Mouse (Mus musculus) c-Kit-negative CD71-positive TER-119-positive erythroid progenitor cells, embryonic 14.5 days (primary cell): Measurements from ENCODE around the gene Gm28048.

Experiments used
- DNase-seq: peaks from one replicate; pipeline ENCODE4 v3.0.0-alpha.2; 2013; ENCODE audit warnings: low read depth, low spot score

The Gm28048 gene

DNA sequence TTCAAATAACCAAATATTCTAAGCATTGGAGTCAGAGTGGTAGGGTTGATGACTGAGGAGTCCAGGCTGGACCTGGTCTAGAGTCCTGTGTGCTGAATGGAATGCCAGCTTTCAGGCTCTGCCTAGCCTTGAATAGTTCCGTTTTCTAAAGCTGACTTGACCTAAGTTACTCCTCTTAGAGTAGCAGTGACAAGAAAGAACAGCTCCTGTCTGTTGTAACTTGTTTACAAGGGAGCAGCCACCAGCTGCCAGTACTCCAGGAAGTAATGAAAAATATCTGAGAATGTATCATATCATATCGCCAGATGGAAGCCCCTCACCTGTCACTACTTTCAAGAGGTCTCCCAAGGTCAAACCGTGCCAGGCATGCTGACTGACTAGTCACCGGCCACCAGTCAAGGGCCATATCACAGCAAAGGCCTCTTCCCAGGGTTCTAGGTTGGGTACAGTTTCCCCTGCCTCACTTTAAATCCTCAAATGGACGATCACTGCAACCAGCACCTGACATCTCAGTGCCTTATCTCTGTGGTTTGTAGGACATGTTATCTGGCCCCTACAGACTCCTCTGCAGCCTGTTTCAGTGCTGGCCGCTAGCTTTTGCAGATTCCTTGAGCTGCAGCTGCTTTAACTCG lies 172.3 kb downstream of the Gm28048 start:
- no peak for DNase-seq

DNA sequence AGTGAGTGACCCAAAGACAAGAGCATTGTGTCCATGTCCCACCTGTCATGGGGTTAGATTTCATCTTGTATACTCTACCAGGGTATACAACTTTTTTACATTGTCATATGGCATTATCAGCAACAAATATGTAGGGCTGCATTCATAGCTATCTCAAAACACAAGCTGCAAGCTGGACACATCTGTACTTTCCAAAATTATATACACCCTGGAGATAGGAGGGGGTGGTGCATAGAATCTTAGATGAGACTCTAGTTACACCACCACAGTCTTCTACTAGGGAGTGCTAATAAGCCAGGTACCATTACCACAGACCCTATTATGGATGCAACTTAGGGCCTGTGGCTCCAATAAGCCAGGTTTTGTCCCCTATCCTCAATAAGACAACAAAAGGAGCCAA lies 173.8 kb downstream of the Gm28048 start:
- no peak for DNase-seq

DNA sequence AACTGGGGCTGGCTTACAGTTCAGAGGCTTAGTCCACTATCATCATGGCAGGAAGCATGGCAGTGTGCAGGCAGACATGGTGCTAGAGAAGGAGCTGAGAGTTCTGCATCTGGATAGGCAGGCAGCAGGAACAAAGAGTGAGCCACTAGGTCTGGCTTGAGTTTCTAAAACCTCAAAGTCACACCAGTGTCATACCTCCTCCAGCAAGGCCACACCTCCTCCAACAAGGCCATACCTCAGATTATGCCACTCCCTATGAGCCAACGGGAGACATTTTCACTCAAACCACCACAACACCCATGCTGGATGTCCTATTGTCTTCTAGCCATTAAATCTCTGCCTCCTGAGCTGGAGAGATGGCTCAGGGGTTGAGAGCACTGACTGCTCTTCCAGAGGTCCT lies 176.7 kb downstream of the Gm28048 start:
- no peak for DNase-seq

DNA sequence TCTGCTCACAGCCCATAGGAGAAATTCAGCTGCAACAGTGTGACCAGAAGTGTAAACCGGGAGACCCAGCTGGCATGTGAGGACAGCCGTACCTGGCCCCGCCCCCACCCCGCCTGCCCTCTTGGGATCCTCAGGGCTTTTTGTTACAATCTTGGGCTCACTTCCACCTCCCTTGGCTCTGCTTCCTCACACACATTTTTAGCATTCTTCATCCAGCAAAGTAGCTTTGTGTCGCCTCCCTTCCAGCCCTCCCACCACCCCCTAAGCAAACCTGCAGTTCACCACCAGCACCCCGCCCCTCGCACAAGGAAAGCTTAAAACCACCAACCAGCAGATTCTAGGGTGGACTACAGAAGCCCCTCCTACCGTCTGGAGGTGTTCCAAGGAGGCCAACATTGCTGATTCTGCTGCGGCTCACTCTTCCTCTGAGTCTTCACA lies 181.9 kb downstream of the Gm28048 start:
- DNase-seq, result no peak

DNA sequence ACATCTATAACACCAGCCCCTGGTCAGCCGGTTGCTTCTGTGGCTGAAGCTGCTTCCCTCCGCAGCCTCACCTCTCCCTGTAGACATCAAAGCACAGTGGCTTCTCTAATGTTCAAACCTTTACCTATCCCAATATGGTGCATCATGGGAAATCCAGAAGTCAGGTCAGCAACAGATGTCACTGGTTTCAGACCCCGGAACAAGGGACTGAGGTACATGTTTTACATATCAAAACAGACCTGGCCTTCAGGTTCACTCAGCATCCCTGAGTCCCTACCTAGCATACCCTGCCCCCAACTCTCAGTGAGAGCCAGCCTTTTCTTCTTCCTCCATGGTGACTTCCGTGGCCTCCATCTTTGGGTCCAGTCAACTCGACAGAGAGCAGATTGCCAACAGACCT lies 183.0 kb downstream of the Gm28048 start:
- DNase-seq, result no peak

DNA sequence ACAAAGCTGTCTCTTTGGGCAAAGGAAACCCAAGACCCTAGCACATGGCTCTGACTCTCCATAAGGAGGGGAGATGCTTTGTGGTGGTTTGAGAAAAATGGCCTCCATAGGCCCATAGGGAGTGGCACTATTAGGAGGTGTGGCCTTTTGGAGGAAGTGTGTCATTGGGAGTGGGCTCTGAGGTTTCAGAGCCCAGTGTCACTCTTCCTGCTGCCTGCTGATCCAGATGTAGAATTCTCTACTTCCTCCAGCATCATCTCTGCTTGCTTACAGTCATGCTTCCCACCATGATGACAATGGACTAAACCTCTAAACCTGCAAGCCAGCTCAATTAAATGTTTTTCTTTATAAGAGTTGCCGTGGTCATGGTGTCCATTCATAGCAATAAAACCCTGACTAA lies 187.2 kb downstream of the Gm28048 start:
- DNase-seq, result no peak

DNA sequence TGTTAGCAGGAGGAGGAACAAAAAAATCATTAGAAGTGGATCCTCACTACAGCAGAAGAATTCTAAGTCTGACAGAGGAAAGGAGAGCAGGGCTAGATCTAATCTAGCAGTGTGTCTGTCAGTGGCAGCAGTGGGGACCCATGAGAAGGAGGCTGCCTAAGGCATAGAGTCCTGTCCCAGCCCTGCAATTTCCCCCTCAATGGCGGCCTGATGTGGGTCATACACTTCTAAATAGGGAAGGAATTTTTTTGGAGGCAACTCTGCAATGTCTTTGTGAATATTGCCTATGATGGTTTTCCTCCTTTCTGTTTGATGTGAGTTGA lies 188.0 kb downstream of the Gm28048 start:
- DNase-seq, result no peak

DNA sequence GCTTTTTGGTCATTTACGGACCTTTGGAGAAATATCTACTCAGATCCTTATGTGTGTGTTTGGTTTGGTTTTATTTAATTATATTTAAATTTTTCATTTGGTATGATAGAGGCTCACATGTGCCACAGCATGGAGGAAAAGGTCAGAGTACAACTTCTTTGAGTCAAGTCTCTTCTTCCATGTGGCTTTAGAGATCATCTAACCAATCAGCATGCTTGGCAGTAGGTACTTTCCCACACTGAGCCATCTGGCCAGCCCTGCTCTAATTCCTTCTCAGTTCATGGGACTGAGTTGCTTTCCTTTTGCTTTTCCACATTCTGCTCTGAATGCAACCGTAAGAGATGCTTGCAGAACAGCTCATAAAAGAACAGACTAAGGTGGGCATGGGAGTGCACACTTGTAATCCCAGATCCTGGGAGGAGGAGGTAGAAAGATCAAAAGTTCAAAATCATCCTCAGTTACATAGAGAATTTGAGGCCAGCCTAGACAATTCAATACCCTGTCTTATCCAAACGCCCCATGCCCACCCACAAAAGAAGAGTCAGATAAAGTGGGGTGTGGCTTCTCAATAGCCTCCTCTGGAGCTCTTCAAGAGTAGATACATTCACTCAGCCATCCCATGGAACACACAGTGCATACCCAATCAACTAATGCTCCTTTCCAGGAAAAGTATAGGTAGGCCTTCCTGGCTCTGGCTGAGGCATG lies 188.6 kb downstream of the Gm28048 start:
- DNase-seq, result no peak

DNA sequence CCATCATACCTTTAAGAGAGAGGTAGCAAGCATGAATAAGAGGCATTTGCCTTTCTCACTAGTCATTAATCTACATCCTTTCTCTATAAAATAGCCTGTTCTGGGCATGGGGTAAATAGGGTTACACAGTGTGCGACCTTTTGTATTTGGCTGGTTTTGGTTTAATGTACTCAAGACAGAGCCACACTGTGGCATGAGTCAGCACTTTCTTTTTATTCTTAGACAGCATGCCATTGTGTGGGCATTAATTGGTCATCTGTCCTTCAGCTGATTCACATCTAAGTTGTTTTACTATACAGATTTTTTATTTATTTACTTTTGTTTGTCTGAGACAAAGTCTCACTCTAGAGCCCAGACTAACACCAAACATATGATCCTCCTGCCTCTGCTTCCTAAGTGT lies 189.7 kb downstream of the Gm28048 start:
- DNase-seq, result no peak

DNA sequence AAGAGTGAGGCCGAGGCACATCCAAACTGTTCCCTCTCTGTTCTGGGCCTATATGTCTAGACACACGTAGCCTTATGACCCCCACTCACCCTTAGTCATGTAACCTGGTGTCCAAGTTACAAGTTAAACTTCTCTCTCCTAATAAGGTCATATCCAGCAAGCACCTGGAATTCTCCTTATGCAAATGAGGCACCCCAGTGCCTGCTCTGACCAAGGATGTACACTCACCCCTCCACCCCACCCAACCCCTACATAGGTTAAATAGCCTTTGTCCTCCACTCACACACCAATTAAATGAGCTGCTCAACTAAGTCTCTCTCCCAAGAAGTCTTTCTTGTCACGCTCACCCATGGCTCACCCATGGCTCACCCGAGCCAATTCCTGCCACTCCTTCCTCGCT lies 190.2 kb downstream of the Gm28048 start:
- DNase-seq, result no peak

DNA sequence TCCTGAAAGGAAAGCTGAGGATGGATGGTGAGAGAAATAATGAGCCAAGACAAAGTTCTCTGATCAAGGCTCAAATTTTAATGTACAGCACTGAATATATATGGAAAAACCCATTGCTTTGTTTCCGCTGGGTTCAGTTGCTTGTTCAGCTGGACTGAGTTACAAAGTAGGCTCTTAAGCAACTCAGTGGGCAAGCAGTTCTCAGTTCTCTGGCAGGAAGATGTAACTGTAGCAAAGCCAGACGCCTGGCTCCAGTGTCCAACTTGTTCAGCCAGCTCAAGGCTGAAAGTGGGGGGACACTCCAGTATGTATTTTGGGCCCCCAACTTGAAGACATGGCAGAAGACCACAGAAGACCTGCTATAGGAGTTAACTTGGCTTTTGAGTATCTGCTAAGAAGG lies 194.1 kb downstream of the Gm28048 start:
- DNase-seq, result no peak
